Mouse (Mus musculus): ENCODE measurements around the gene Gp1bb. TPM values are rescaled to one million over a fixed set of nuclear protein-coding genes. Genes with fewer than 3 reads are reported as not detected.

The Gp1bb gene
- polyA plus RNA-seq, 1 experiment from 2014 or later, result 9.7 TPM

GRCm38 (mm10) chr16:18642897-18643296 is 20.7 kb upstream of the Gp1bb start:
- 87% methylated on average over 4 of the region's 4 CpGs for WGBS

GRCm38 (mm10) chr16:18642291-18642690 is 20.1 kb upstream of the Gp1bb start:
- Histone ChIP-seq H3K4me2 (ENCODE audit: low read length) (no peak overlapping the region), H3K9me3 (ENCODE audit: control insufficient read depth, low read length) (no peaks in the 10 kb centered on the region), H3K4me1 (ENCODE audit: control insufficient read depth, insufficient read depth, low read depth, low read length) (no peaks in the 10 kb centered on the region), H3K27me3 (replicated peaks; ENCODE audit: control insufficient read depth, insufficient read depth, low read length) (no peaks in the 10 kb centered on the region), H3K36me3 (ENCODE audit: control insufficient read depth, insufficient read depth, low read length) (no peaks in the 10 kb centered on the region), H3K4me3 (ENCODE audit: low read length) (no peak overlapping the region), H3K27ac (ENCODE audit: low read depth, low read length) (no peak overlapping the region), H3K9ac (ENCODE audit: low read depth, low read length) (no peak overlapping the region)
- 59% methylated on average over 7 of the region's 7 CpGs for WGBS
- ATAC-seq, result no peak

More at GRCm38 (mm10) chr16:18642897-18643296, 20.7 kb upstream of the Gp1bb start:
- no peak for ATAC-seq
- Histone ChIP-seq H3K4me3 (ENCODE audit: low read length) (no peak overlapping the region), H3K4me1 (ENCODE audit: control insufficient read depth, insufficient read depth, low read depth, low read length) (no peaks in the 10 kb centered on the region), H3K27ac (ENCODE audit: low read depth, low read length) (no peak overlapping the region), H3K9ac (ENCODE audit: low read depth, low read length) (no peak overlapping the region), H3K27me3 (replicated peaks; ENCODE audit: control insufficient read depth, insufficient read depth, low read length) (no peaks in the 10 kb centered on the region), H3K36me3 (ENCODE audit: control insufficient read depth, insufficient read depth, low read length) (no peaks in the 10 kb centered on the region), H3K9me3 (ENCODE audit: control insufficient read depth, low read length) (no peaks in the 10 kb centered on the region), H3K4me2 (ENCODE audit: low read length) (no peak overlapping the region)

- Histone ChIP-seq H3K4me1 (ENCODE audit: control insufficient read depth, insufficient read depth, low read depth, low read length) (no peaks in the 10 kb centered on the region), H3K27me3 (replicated peaks; ENCODE audit: control insufficient read depth, insufficient read depth, low read length) (no peaks in the 10 kb centered on the region), H3K36me3 (ENCODE audit: control insufficient read depth, insufficient read depth, low read length) (no peaks in the 10 kb centered on the region), H3K9ac (ENCODE audit: low read depth, low read length) (no peak overlapping the region), H3K4me3 (ENCODE audit: low read length) (no peak overlapping the region), H3K4me2 (ENCODE audit: low read length) (no peak overlapping the region), H3K9me3 (ENCODE audit: control insufficient read depth, low read length) (no peaks in the 10 kb centered on the region), H3K27ac (ENCODE audit: low read depth, low read length) (no peak overlapping the region)
- no peak for ATAC-seq
- WGBS, result 90% methylated on average over 1 of the region's 1 CpGs
These were observed 17.3 kb upstream of the Gp1bb start for GRCm38 (mm10) chr16:18639382-18639929.

GRCm38 (mm10) chr16:18638396-18638795 is 16.2 kb upstream of the Gp1bb start:
- Histone ChIP-seq H3K9me3 (ENCODE audit: control insufficient read depth, low read length) (no peaks in the 10 kb centered on the region), H3K36me3 (ENCODE audit: control insufficient read depth, insufficient read depth, low read length) (no peaks in the 10 kb centered on the region), H3K4me2 (ENCODE audit: low read length) (no peak overlapping the region), H3K4me1 (ENCODE audit: control insufficient read depth, insufficient read depth, low read depth, low read length) (no peaks in the 10 kb centered on the region), H3K9ac (ENCODE audit: low read depth, low read length) (no peak overlapping the region), H3K27ac (ENCODE audit: low read depth, low read length) (no peak overlapping the region), H3K4me3 (ENCODE audit: low read length) (no peak overlapping the region), H3K27me3 (replicated peaks; ENCODE audit: control insufficient read depth, insufficient read depth, low read length) (no peaks in the 10 kb centered on the region)
- no peak for ATAC-seq
- 54% methylated on average over 2 of the region's 2 CpGs for WGBS

- no peak overlapping the region for H3K27ac ChIP-seq (ENCODE audit: low read depth, low read length)
- H3K27me3 ChIP-seq (replicated peaks; ENCODE audit: control insufficient read depth, insufficient read depth, low read length), result no peaks in the 10 kb centered on the region
- no peak overlapping the region for H3K4me3 ChIP-seq (ENCODE audit: low read length)
- H3K4me2 ChIP-seq (ENCODE audit: low read length), result no peak overlapping the region
- no peaks in the 10 kb centered on the region for H3K4me1 ChIP-seq (ENCODE audit: control insufficient read depth, insufficient read depth, low read depth, low read length)
- H3K36me3 ChIP-seq (ENCODE audit: control insufficient read depth, insufficient read depth, low read length), result no peaks in the 10 kb centered on the region
- WGBS, result 52% methylated on average over 3 of the region's 3 CpGs
- ATAC-seq, result no peak
- no peaks in the 10 kb centered on the region for H3K9me3 ChIP-seq (ENCODE audit: control insufficient read depth, low read length)
- H3K9ac ChIP-seq (ENCODE audit: low read depth, low read length), result no peak overlapping the region
These were observed 14.6 kb upstream of the Gp1bb start for GRCm38 (mm10) chr16:18636804-18637203.

GRCm38 (mm10) chr16:18636401-18636800 is 14.2 kb upstream of the Gp1bb start:
- H3K4me3 ChIP-seq (ENCODE audit: low read length), result no peak overlapping the region
- H3K27me3 ChIP-seq (replicated peaks; ENCODE audit: control insufficient read depth, insufficient read depth, low read length), result no peaks in the 10 kb centered on the region
- H3K4me1 ChIP-seq (ENCODE audit: control insufficient read depth, insufficient read depth, low read depth, low read length), result no peaks in the 10 kb centered on the region
- no peak overlapping the region for H3K27ac ChIP-seq (ENCODE audit: low read depth, low read length)
- no peaks in the 10 kb centered on the region for H3K36me3 ChIP-seq (ENCODE audit: control insufficient read depth, insufficient read depth, low read length)
- H3K9me3 ChIP-seq (ENCODE audit: control insufficient read depth, low read length), result no peaks in the 10 kb centered on the region
- no peak overlapping the region for H3K9ac ChIP-seq (ENCODE audit: low read depth, low read length)
- ATAC-seq, result no peak
- 80% methylated on average over 5 of the region's 5 CpGs for WGBS
- H3K4me2 ChIP-seq (ENCODE audit: low read length), result no peak overlapping the region

- no peak for ATAC-seq
- H3K9me3 ChIP-seq (ENCODE audit: control insufficient read depth, low read length), result no peaks in the 10 kb centered on the region
- no peak overlapping the region for H3K27ac ChIP-seq (ENCODE audit: low read depth, low read length)
- no peaks in the 10 kb centered on the region for H3K27me3 ChIP-seq (replicated peaks; ENCODE audit: control insufficient read depth, insufficient read depth, low read length)
- H3K9ac ChIP-seq (ENCODE audit: low read depth, low read length), result no peak overlapping the region
- H3K36me3 ChIP-seq (ENCODE audit: control insufficient read depth, insufficient read depth, low read length), result no peaks in the 10 kb centered on the region
- H3K4me1 ChIP-seq (ENCODE audit: control insufficient read depth, insufficient read depth, low read depth, low read length), result peaks cover 7% of the 10 kb centered on the region
- no peak overlapping the region for H3K4me2 ChIP-seq (ENCODE audit: low read length)
- H3K4me3 ChIP-seq (ENCODE audit: low read length), result no peak overlapping the region
- 27% methylated on average over 1 of the region's 1 CpGs for WGBS
These were observed 11.1 kb upstream of the Gp1bb start for GRCm38 (mm10) chr16:18633333-18633732.

- Histone ChIP-seq H3K4me2 (ENCODE audit: low read length) (no peak overlapping the region), H3K9me3 (ENCODE audit: control insufficient read depth, low read length) (no peaks in the 10 kb centered on the region)
- 55% methylated on average over 2 of the region's 2 CpGs for WGBS
These were observed 10.6 kb upstream of the Gp1bb start for GRCm38 (mm10) chr16:18632816-18633215.

GRCm38 (mm10) chr16:18632059-18632458 is 9.9 kb upstream of the Gp1bb start:
- Histone ChIP-seq H3K36me3 (ENCODE audit: control insufficient read depth, insufficient read depth, low read length) (no peaks in the 10 kb centered on the region), H3K9ac (ENCODE audit: low read depth, low read length) (no peak overlapping the region), H3K4me2 (ENCODE audit: low read length) (no peak overlapping the region), H3K27me3 (replicated peaks; ENCODE audit: control insufficient read depth, insufficient read depth, low read length) (no peaks in the 10 kb centered on the region), H3K9me3 (ENCODE audit: control insufficient read depth, low read length) (no peaks in the 10 kb centered on the region), H3K27ac (ENCODE audit: low read depth, low read length) (no peak overlapping the region), H3K4me1 (ENCODE audit: control insufficient read depth, insufficient read depth, low read depth, low read length) (peaks cover 20% of the 10 kb centered on the region), H3K4me3 (ENCODE audit: low read length) (no peak overlapping the region)
- WGBS, result 49% methylated on average over 3 of the region's 3 CpGs
- no peak for ATAC-seq

More at GRCm38 (mm10) chr16:18632816-18633215, 10.6 kb upstream of the Gp1bb start:
- peaks cover 12% of the 10 kb centered on the region for H3K4me1 ChIP-seq (ENCODE audit: control insufficient read depth, insufficient read depth, low read depth, low read length)
- no peak overlapping the region for H3K4me3 ChIP-seq (ENCODE audit: low read length)
- no peak overlapping the region for H3K27ac ChIP-seq (ENCODE audit: low read depth, low read length)
- no peak overlapping the region for H3K9ac ChIP-seq (ENCODE audit: low read depth, low read length)
- no peaks in the 10 kb centered on the region for H3K36me3 ChIP-seq (ENCODE audit: control insufficient read depth, insufficient read depth, low read length)
- ATAC-seq, result no peak
- H3K27me3 ChIP-seq (replicated peaks; ENCODE audit: control insufficient read depth, insufficient read depth, low read length), result no peaks in the 10 kb centered on the region

GRCm38 (mm10) chr16:18631141-18631540 is 8.9 kb upstream of the Gp1bb start:
- 49% methylated on average over 7 of the region's 7 CpGs for WGBS
- Histone ChIP-seq H3K4me3 (ENCODE audit: low read length) (no peak overlapping the region), H3K4me1 (ENCODE audit: control insufficient read depth, insufficient read depth, low read depth, low read length) (peaks cover 26% of the 10 kb centered on the region), H3K9ac (ENCODE audit: low read depth, low read length) (no peak overlapping the region), H3K4me2 (ENCODE audit: low read length) (no peak overlapping the region), H3K9me3 (ENCODE audit: control insufficient read depth, low read length) (peaks cover 2% of the 10 kb centered on the region; the same call in 1 of the 2 replicates), H3K27ac (ENCODE audit: low read depth, low read length) (no peak overlapping the region), H3K27me3 (replicated peaks; ENCODE audit: control insufficient read depth, insufficient read depth, low read length) (no peaks in the 10 kb centered on the region), H3K36me3 (ENCODE audit: control insufficient read depth, insufficient read depth, low read length) (no peaks in the 10 kb centered on the region)
- ATAC-seq, result no peak

Measured in hindbrain, embryonic 16.5 days (tissue).